Mouse (Mus musculus): Measurements from ENCODE around the gene Colca2.
A peak's percentile ranks its signal among the peaks of the same experiment; 100 is the strongest.

Colca2 gene

GRCm38 (mm10) chr9:51278500-51279381 is at the start of gene Colca2:
Colca2 (minus strand) TSS chr9:51278569.
- DNase-seq (ENCODE audit: low read depth, low spot score), result no peak

GRCm38 (mm10) chr9:51327555-51327903 is 49.2 kb upstream of the Colca2 start:
- no peak for DNase-seq (ENCODE audit: low read depth, low spot score)

- DNase-seq (ENCODE audit: low read depth, low spot score), result no peak
These were observed 48.5 kb upstream of the Colca2 start for GRCm38 (mm10) chr9:51326619-51327554.

- no peak for DNase-seq (ENCODE audit: low read depth, low spot score)
These were observed 46.2 kb upstream of the Colca2 start for GRCm38 (mm10) chr9:51324406-51325065.

- no peak for DNase-seq (ENCODE audit: low read depth, low spot score)
These were observed 41.7 kb upstream of the Colca2 start for GRCm38 (mm10) chr9:51320096-51320495.

GRCm38 (mm10) chr9:51318246-51318645 is 39.9 kb upstream of the Colca2 start:
- no peak for DNase-seq (ENCODE audit: low read depth, low spot score)

- no peak for DNase-seq (ENCODE audit: low read depth, low spot score)
These were observed 39.0 kb upstream of the Colca2 start for GRCm38 (mm10) chr9:51317322-51317721.

- no peak for DNase-seq (ENCODE audit: low read depth, low spot score)
These were observed 37.2 kb upstream of the Colca2 start for GRCm38 (mm10) chr9:51315402-51316063.

GRCm38 (mm10) chr9:51312554-51313317 is 34.4 kb upstream of the Colca2 start:
- DNase-seq (ENCODE audit: low read depth, low spot score), result no peak

GRCm38 (mm10) chr9:51310515-51310914 is 32.1 kb upstream of the Colca2 start:
- no peak for DNase-seq (ENCODE audit: low read depth, low spot score)

- no peak for DNase-seq (ENCODE audit: low read depth, low spot score)
These were observed 28.0 kb upstream of the Colca2 start for GRCm38 (mm10) chr9:51306351-51306750.

GRCm38 (mm10) chr9:51305146-51305545 is 26.8 kb upstream of the Colca2 start:
- DNase-seq (ENCODE audit: low read depth, low spot score), result no peak

- no peak for DNase-seq (ENCODE audit: low read depth, low spot score)
These were observed 25.6 kb upstream of the Colca2 start for GRCm38 (mm10) chr9:51303980-51304379.

- DNase-seq (ENCODE audit: low read depth, low spot score), result no peak
These were observed 15.2 kb upstream of the Colca2 start for GRCm38 (mm10) chr9:51293541-51293940.

GRCm38 (mm10) chr9:51292674-51293073 is 14.3 kb upstream of the Colca2 start:
- peak; percentile 83 for DNase-seq (ENCODE audit: low read depth, low spot score)

- DNase-seq (ENCODE audit: low read depth, low spot score), result no peak
These were observed 12.6 kb upstream of the Colca2 start for GRCm38 (mm10) chr9:51290980-51291379.

- DNase-seq (ENCODE audit: low read depth, low spot score), result no peak
These were observed 7.7 kb upstream of the Colca2 start for GRCm38 (mm10) chr9:51286079-51286478.

- no peak for DNase-seq (ENCODE audit: low read depth, low spot score)
These were observed 403 bp downstream of the Colca2 start for GRCm38 (mm10) chr9:51277834-51278498.

GRCm38 (mm10) chr9:51274678-51275077 is 3.7 kb downstream of the Colca2 start:
- no peak for DNase-seq (ENCODE audit: low read depth, low spot score)

GRCm38 (mm10) chr9:51273581-51274154 is 4.7 kb downstream of the Colca2 start:
- no peak for DNase-seq (ENCODE audit: low read depth, low spot score)
